ENCODE assay signal across 8 mouse cellular contexts in genomic region chr5:67095651-67096377, GRCm38 (mm10). TPM values are rescaled to one million over a fixed set of nuclear protein-coding genes. Genes with fewer than 3 reads are reported as not detected.
DNase-seq lines count a peak whose midpoint lies in the region; ATAC-seq and TF ChIP-seq lines count a peak whose summit lies in the region.

No protein-coding gene starts in this region.

- H3K9ac ChIP-seq in stomach, embryonic 14.5 days (replicated peaks; ENCODE audit: low read depth, low read length) = no peak overlapping the region; the same call in 1 of the 2 replicates

- H3K27ac ChIP-seq in testis, adult 2 months (ENCODE audit: control insufficient read depth, insufficient read depth, low read depth, low read length) = no peak overlapping the region
- H3K27ac ChIP-seq in limb, embryonic 10.5 days = no peak overlapping the region
- H3K27ac ChIP-seq in stomach, embryonic 14.5 days (ENCODE audit: low read length) = peak overlapping the region; percentile 52; the same call in 1 of the 2 replicates
- no peak overlapping the region for H3K27ac ChIP-seq in left cerebral cortex, adult 2 months

- no peaks in the 10 kb centered on the region for H3K36me3 ChIP-seq in testis, adult 2 months (ENCODE audit: control insufficient read depth, insufficient read depth, low read length)
- no peaks in the 10 kb centered on the region for H3K36me3 ChIP-seq in limb, embryonic 10.5 days
- H3K36me3 ChIP-seq in stomach, embryonic 14.5 days (ENCODE audit: control insufficient read depth, insufficient read depth, low read length) = no peaks in the 10 kb centered on the region

- intact Hi-C loops in left cerebral cortex, adult 2 months (cut with DNase I) = no loop called here

- peak overlapping the region; percentile 33; the same call in 1 of the 2 replicates for H3K4me2 ChIP-seq in stomach, embryonic 14.5 days (replicated peaks; ENCODE audit: low read depth, low read length)

- peaks cover 7% of the 10 kb centered on the region for H3K4me1 ChIP-seq in testis, adult 2 months (ENCODE audit: control insufficient read depth, insufficient read depth, low read length)
- peaks cover 18% of the 10 kb centered on the region for H3K4me1 ChIP-seq in limb, embryonic 10.5 days
- H3K4me1 ChIP-seq in stomach, embryonic 14.5 days (ENCODE audit: control insufficient read depth, insufficient read depth, low read length) = no peaks in the 10 kb centered on the region

- H3K9me3 ChIP-seq in limb, embryonic 10.5 days (replicated peaks) = no peaks in the 10 kb centered on the region
- no peaks in the 10 kb centered on the region for H3K9me3 ChIP-seq in stomach, embryonic 14.5 days (ENCODE audit: control insufficient read depth, low read depth, low read length)

- TF ChIP-seq CTCF in testis, adult 2 months (IDR thresholded peaks at IDR 0.05; ENCODE audit: control insufficient read depth, insufficient read depth, insufficient replicate concordance, low read depth, low read length) = no peak
- TF ChIP-seq CTCF in left cerebral cortex, adult 2 months (IDR thresholded peaks at IDR 0.05) = no peak

- 1% methylated on average over 47 of the region's 47 CpGs for WGBS in limb, embryonic 10.5 days
- under 1% methylated on average over 47 of the region's 47 CpGs for WGBS in stomach, embryonic 14.5 days

- H3K27me3 ChIP-seq in testis, adult 2 months (ENCODE audit: control insufficient read depth, insufficient read depth, low read length) = peaks cover 14% of the 10 kb centered on the region
- H3K27me3 ChIP-seq in limb, embryonic 10.5 days (ENCODE audit: low read depth, poor library complexity, severe bottlenecking) = peaks cover 100% of the 10 kb centered on the region
- H3K27me3 ChIP-seq in stomach, embryonic 14.5 days (ENCODE audit: control insufficient read depth, insufficient read depth, low read length) = peaks cover 57% of the 10 kb centered on the region

- peak overlapping the region; percentile 20; the same call in 1 of the 2 replicates for H3K4me3 ChIP-seq in testis, adult 2 months (ENCODE audit: control insufficient read depth, low read depth, low read length)
- peak overlapping the region; percentile 43 for H3K4me3 ChIP-seq in limb, embryonic 10.5 days
- H3K4me3 ChIP-seq in stomach, embryonic 14.5 days (ENCODE audit: low read depth, low read length) = peak overlapping the region; percentile 24
- no peak overlapping the region for H3K4me3 ChIP-seq in left cerebral cortex, adult 2 months

- no peak for ATAC-seq in stomach, embryonic 14.5 days (ENCODE audit: insufficient number of reproducible peaks, insufficient read depth, low FRiP score, low read depth)

- DNase-seq in cerebellum, postnatal 14 days = peak; percentile 19 to 23
- DNase-seq in cerebellum, postnatal 36 days = no peak
- no peak for DNase-seq in testis, postnatal 10 days (ENCODE audit: low spot score)
- DNase-seq in limb, embryonic 10.5 days (ENCODE audit: low spot score) = peak; percentile 68
- DNase-seq in layer of hippocampus, adult 8-10 months (ENCODE audit: low spot score in 2 of 2) = no peak
- no peak for DNase-seq in left cerebral cortex, adult 2 months (ENCODE audit: extremely low spot score in 1 of 2, low spot score in 2 of 2)

- no peak for TF ChIP-seq POLR2A in testis, adult 2 months (IDR thresholded peaks at IDR 0.05; ENCODE audit: control insufficient read depth, low read depth, low read length)

RNA-seq across cellular contexts. Expression of gene Phox2b, which starts 3.3 kb away (rescaled TPM):
- not detected in 2 replicates for polyA plus RNA-seq in testis, adult 2 months (2012; rRNA removed)
- polyA plus RNA-seq in limb, embryonic 10.5 days (2016; fragmentation: Nextera tagmentation; extraction: Ambion mirVana) = 0.08 and 0.11 TPM in 2 replicates
- 32.3 and 32.4 TPM in 2 replicates for polyA plus RNA-seq in stomach, embryonic 14.5 days (2014; fragmentation: Nextera tagmentation; extraction: Ambion mirVana)
- total RNA-seq in layer of hippocampus, adult 8-10 months (2022) = not detected
- total RNA-seq in left cerebral cortex, adult 2 months (2021) = not detected

Comparison
In these comparisons a context has a peak if more than half of its experiments do, and no peak if none do; other contexts are left out.
1. DNase-seq: peak in cerebellum, postnatal 14 days (2 of 2) and limb, embryonic 10.5 days (single experiment); none in cerebellum, postnatal 36 days (0 of 2), testis, postnatal 10 days (single experiment), layer of hippocampus, adult 8-10 months (0 of 2) and left cerebral cortex, adult 2 months (0 of 2).
2. RNA of gene Phox2b, which starts 3.3 kb away (polyA plus RNA-seq): 32.3 to 32.4 TPM in stomach, embryonic 14.5 days; 0.08 to 0.11 TPM in limb, embryonic 10.5 days and not detected in testis, adult 2 months; every median in the first group is over 10 times any median in the second.